Mouse (Mus musculus) heart, adult 2 months (tissue): Measurements from ENCODE around the gene Msrb1. TPM values are rescaled to one million over a fixed set of nuclear protein-coding genes. Genes with fewer than 3 reads are reported as not detected.

ENCODE experiments used
- DNase-seq, 2 experiments: peaks; one replicate each; pipeline ENCODE4 v3.0.0; 2021
- H3K27ac ChIP-seq: fragments of 200-600 bp; 2 replicates; pipeline ENCODE4 v1.8.1; 2022
- H3K27me3 ChIP-seq: fragments of 200-500 bp; 2 replicates; pipeline ENCODE4 v1.6.1; 2012; ENCODE audit warnings: mild to moderate bottlenecking, low read length, inconsistent platforms, mixed read lengths; ENCODE audit not compliant: control insufficient read depth, insufficient read depth
- H3K36me3 ChIP-seq: fragments of 200-500 bp; 2 replicates; pipeline ENCODE4 v1.6.1; 2012; ENCODE audit warnings: low read length, inconsistent platforms; ENCODE audit not compliant: control insufficient read depth, insufficient read depth
- H3K4me1 ChIP-seq: fragments of 200-500 bp; 2 replicates; pipeline ENCODE4 v1.6.1; 2011; ENCODE audit warnings: low read length; ENCODE audit not compliant: control insufficient read depth, insufficient read depth
- H3K4me3 ChIP-seq: fragments of 200-600 bp; 2 replicates; pipeline ENCODE4 v1.8.1; 2022
- H3K79me2 ChIP-seq: fragments of 200-500 bp; replicated peaks from 2 replicates; pipeline ENCODE4 v1.6.1; 2012; ENCODE audit warnings: mild to moderate bottlenecking, inconsistent platforms, low read length, moderate library complexity, mixed read lengths; ENCODE audit not compliant: control insufficient read depth, insufficient read depth
- H3K9ac ChIP-seq: fragments of 200-500 bp; 2 replicates; pipeline ENCODE4 v1.6.1; 2012; ENCODE audit warnings: low read depth, mild to moderate bottlenecking, control low read depth, inconsistent platforms, low read length, mixed read lengths
- CTCF ChIP-seq: fragments of 200-600 bp; IDR thresholded peaks from 2 replicates; pipeline ENCODE4 v1.8.1; 2022; ENCODE audit warnings: antibody characterized with exemption, mild to moderate bottlenecking, moderate library complexity
- EP300 ChIP-seq: fragments of 200-500 bp; IDR thresholded peaks from 2 replicates; pipeline ENCODE4 v1.6.1; 2011; ENCODE audit warnings: low read depth, low read length, control low read depth; ENCODE audit not compliant: insufficient read depth
- POLR2A ChIP-seq: fragments of 200-500 bp; IDR thresholded peaks from 2 replicates; pipeline ENCODE4 v1.6.1; 2011; ENCODE audit warnings: mild to moderate bottlenecking, low read depth, low read length, control low read depth; ENCODE audit not compliant: insufficient read depth
- WGBS: fragments of 180-500 bp; shearing (Covaris S2); methylation state at CpG from one replicate; pipeline ENCODE4 v1.1.7; 2018; 5-methylcytosine and 5-hydroxymethylcytosine counted together
- intact Hi-C: fragments of 180-260 bp; cut with DNase I; formaldehyde crosslinking; loops from one replicate; pipeline ENCODE4 v1.15.1; 2025
- polyA plus RNA-seq: library from polyadenylated mRNA; depleted of rRNA; stranded (reverse); fragments of >200 nt; gene quantifications from 2 replicates; pipeline ENCODE4 v1.2.3, GENCODE M21; 2012
- total RNA-seq, 2 experiments: library from RNA; stranded (reverse); gene quantifications; 2 replicates each; pipeline ENCODE4 v1.2.3; 2021

Gene Msrb1
- total and polyA plus RNA-seq, 3 experiments = 154 to 178 (median 155) TPM

GRCm38 (mm10) chr17:24695326-24696010 lies 41.0 kb upstream of the Msrb1 start:
- 11% methylated on average over 51 of the region's 51 CpGs for WGBS
- TF ChIP-seq CTCF (no peak), EP300 (no peak), POLR2A (no peak)

DNA sequence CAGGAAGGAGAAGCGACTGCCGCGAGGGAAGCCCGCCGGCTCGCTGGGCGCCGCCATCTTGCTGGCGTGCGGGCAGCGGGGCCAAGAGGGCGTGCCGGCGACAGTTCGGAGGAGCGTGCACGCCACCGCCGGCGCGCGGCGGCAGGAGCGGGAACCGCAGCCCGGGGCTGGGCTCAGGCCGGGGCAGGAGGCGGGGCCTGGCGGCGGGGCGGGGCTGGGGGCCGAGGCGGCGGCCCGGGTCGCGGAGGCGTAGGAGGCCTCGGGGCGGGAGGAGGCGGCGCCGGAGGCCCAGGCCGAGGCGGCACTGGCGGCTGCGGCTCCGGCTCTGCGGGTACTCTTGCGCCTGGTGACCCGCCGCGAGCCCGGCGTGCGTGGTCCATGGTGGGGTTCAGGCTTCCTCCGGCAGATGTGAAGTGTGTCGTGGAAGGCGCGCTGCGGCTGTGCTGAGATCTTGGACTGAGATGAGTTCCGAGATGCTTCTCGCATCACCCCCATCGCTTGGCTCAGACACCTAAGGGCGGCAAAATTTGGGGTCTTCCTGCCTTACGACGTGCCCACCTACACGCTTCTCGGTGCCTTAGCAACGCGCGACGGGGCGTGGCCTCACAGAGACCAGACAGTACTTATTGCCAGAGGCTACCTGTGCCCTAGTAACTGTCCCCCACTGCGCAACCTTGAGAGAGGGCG lies 40.3 kb upstream of the Msrb1 start, which contains the start of the genes Gfer and Noxo1:
Gene Gfer (minus strand): TSS at position 146 of the 687 bp plus-strand sequence.
Gene Noxo1 (plus strand): TSS at position 224 of the 687 bp plus-strand sequence.
- H3K79me2 ChIP-seq = no peaks in the 10 kb centered on the region
- whole genome bisulfite sequencing = under 1% methylated on average over 73 of the region's 76 CpGs
- H3K27ac ChIP-seq = peak within 1 kb of the TSS; percentile 86
- intact Hi-C loops = loop anchor here (1.0 kb wide), 1 partner anchor 11 kb away; the partner anchor contains the start of gene Tbl3
- TF ChIP-seq CTCF (peak; percentile 58), EP300 (no peak), POLR2A (peak; percentile 50; the same call in 1 of the 2 replicates)
- no peaks in the 10 kb centered on the region; the same call in 1 of the 2 replicates for H3K4me1 ChIP-seq
- H3K4me3 ChIP-seq = peak within 1 kb of the TSS; percentile 49
- DNase-seq = peak; percentile 94
- H3K36me3 ChIP-seq = no peaks in the 10 kb centered on the region
- peak within 1 kb of the TSS; percentile 88 for H3K9ac ChIP-seq
- no peaks in the 10 kb centered on the region for H3K27me3 ChIP-seq

More at GRCm38 (mm10) chr17:24695326-24696010, 41.0 kb upstream of the Msrb1 start:
- H3K9ac ChIP-seq = peak overlapping the region; percentile 84
- no peaks in the 10 kb centered on the region for H3K27me3 ChIP-seq
- H3K4me3 ChIP-seq = peak overlapping the region; percentile 49
- intact Hi-C loops = loop anchor here (1.0 to 2.0 kb wide), 2 partner anchors 12 to 19 kb away; partner anchors contain the start of gene Tbl3
- DNase-seq = no peak
- no peaks in the 10 kb centered on the region; the same call in 1 of the 2 replicates for H3K4me1 ChIP-seq
- no peaks in the 10 kb centered on the region for H3K36me3 ChIP-seq
- H3K27ac ChIP-seq = peak overlapping the region; percentile 79
- H3K79me2 ChIP-seq = no peaks in the 10 kb centered on the region

- WGBS = 24% methylated on average over 5 of the region's 5 CpGs
- TF ChIP-seq CTCF = no peak
- TF ChIP-seq EP300 = no peak
- no peak for TF ChIP-seq POLR2A
- Histone ChIP-seq H3K79me2 (no peaks in the 10 kb centered on the region), H3K27me3 (no peaks in the 10 kb centered on the region), H3K9ac (no peak overlapping the region), H3K27ac (no peak overlapping the region), H3K4me1 (no peaks in the 10 kb centered on the region; the same call in 1 of the 2 replicates), H3K4me3 (no peak overlapping the region), H3K36me3 (no peaks in the 10 kb centered on the region)
- intact Hi-C loops = no loop called here
- no peak for DNase-seq
Observed at GRCm38 (mm10) chr17:24697985-24698384, 38.5 kb upstream of the Msrb1 start.

- Histone ChIP-seq H3K36me3 (no peaks in the 10 kb centered on the region), H3K9ac (no peak overlapping the region), H3K27me3 (no peaks in the 10 kb centered on the region), H3K4me1 (no peaks in the 10 kb centered on the region; the same call in 1 of the 2 replicates), H3K79me2 (no peaks in the 10 kb centered on the region), H3K4me3 (no peak overlapping the region), H3K27ac (no peak overlapping the region)
- TF ChIP-seq POLR2A (no peak), CTCF (no peak), EP300 (no peak)
- WGBS = 69% methylated on average over 9 of the region's 9 CpGs
- intact Hi-C loops = no loop called here
- no peak for DNase-seq
Observed at GRCm38 (mm10) chr17:24698715-24699114, 37.7 kb upstream of the Msrb1 start.

- WGBS = 79% methylated on average over 2 of the region's 2 CpGs
- Histone ChIP-seq H3K9ac (no peak overlapping the region), H3K27me3 (no peaks in the 10 kb centered on the region), H3K36me3 (no peaks in the 10 kb centered on the region), H3K4me1 (no peaks in the 10 kb centered on the region; the same call in 1 of the 2 replicates), H3K4me3 (no peak overlapping the region), H3K27ac (no peak overlapping the region), H3K79me2 (no peaks in the 10 kb centered on the region)
- TF ChIP-seq POLR2A (no peak), CTCF (no peak), EP300 (no peak)
- intact Hi-C loops = no loop called here
- DNase-seq = no peak
Observed at GRCm38 (mm10) chr17:24699473-24699872, 37.0 kb upstream of the Msrb1 start.

DNA sequence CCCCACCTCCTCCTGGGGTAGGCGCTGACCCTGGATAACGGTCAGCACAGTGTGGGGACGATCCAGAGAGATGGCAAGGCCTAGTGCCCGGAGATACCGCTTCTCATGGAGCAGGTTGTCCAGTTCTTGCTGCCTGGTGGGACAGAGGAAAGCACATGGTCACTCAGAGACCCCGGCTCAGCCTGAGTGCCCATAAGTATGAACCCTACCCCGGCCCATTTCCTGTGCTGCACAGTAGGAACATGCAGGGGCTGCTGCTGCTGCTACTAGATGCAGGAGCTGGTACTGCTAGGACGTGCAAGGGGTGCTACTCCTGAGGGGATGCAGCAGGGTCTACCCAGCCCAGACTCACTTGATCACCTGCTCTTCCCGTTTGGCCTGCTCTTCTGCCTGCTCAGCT lies 35.2 kb upstream of the Msrb1 start:
- WGBS = 88% methylated on average over 9 of the region's 9 CpGs
- no peaks in the 10 kb centered on the region for H3K27me3 ChIP-seq
- intact Hi-C loops = no loop called here
- TF ChIP-seq CTCF (no peak), POLR2A (no peak), EP300 (no peak)
- no peak overlapping the region for H3K4me3 ChIP-seq
- H3K79me2 ChIP-seq = no peaks in the 10 kb centered on the region
- H3K9ac ChIP-seq = no peak overlapping the region
- DNase-seq = no peak
- H3K27ac ChIP-seq = no peak overlapping the region
- H3K4me1 ChIP-seq = no peaks in the 10 kb centered on the region
- H3K36me3 ChIP-seq = no peaks in the 10 kb centered on the region
